ENCODE assay signal across 12 mouse cellular contexts in genomic region chr1:183510759-183511158, GRCm38 (mm10).
A peak's percentile ranks its signal among the peaks of the same experiment; 100 is the strongest.
DNase-seq lines count a peak whose midpoint lies in the region; TF ChIP-seq lines count a peak whose summit lies in the region.
"Had no signal": no experiment of that assay in that cellular context is flagged by ENCODE, and none has a peak within 500 bp of the region (broad histone marks: within the 10 kb centered on the region; RNA-seq: fewer than 3 reads in every experiment).

No protein-coding gene starts in this region.

- peaks cover 2% of the 10 kb centered on the region; the same call in 1 of the 2 replicates for H3K9me3 ChIP-seq in heart, embryonic 10.5 days
- H3K9me3 ChIP-seq: forebrain, embryonic 15.5 days had no signal

- no peak overlapping the region for H3K27ac ChIP-seq in heart, embryonic 10.5 days
- H3K27ac ChIP-seq in embryonic fibroblast, embryonic 13.5 days (ENCODE audit: insufficient read depth, low read length), result peak overlapping the region; percentile 84
- H3K27ac ChIP-seq: forebrain, embryonic 15.5 days; macrophage had no signal

- 84% methylated on average over 10 of the region's 10 CpGs for WGBS in heart, embryonic 10.5 days

- no peak for TF ChIP-seq POLR2A in embryonic fibroblast, embryonic 13.5 days (IDR thresholded peaks at IDR 0.05; ENCODE audit: low read depth, low read length)

- no peaks in the 10 kb centered on the region for H3K27me3 ChIP-seq in heart, embryonic 10.5 days (ENCODE audit: insufficient read depth, poor library complexity, severe bottlenecking)
- H3K27me3 ChIP-seq: forebrain, embryonic 15.5 days had no signal

- DNase-seq in heart, adult 9 months (ENCODE audit: low spot score in 2 of 2), result peak; percentile 29 to 34
- DNase-seq in heart, embryonic 10.5 days (ENCODE audit: low spot score), result no peak
- DNase-seq in thymus, postnatal 0 days (ENCODE audit: low spot score), result peak; percentile 16
- DNase-seq in thymus, postnatal 36 days, result no peak
- DNase-seq in skeletal muscle tissue, adult 2 months (ENCODE audit: low read depth, low spot score), result peak; percentile 35
- no peak for DNase-seq in layer of hippocampus, postnatal 10 days (ENCODE audit: low spot score in 2 of 2)
- DNase-seq in frontal cortex, postnatal 10 days (ENCODE audit: low spot score in 2 of 2), result no peak
- DNase-seq: layer of hippocampus, adult 9-11 months; retina, postnatal 1 day had no signal

- H3K36me3 ChIP-seq in heart, embryonic 10.5 days, result no peaks in the 10 kb centered on the region
- H3K36me3 ChIP-seq: forebrain, embryonic 15.5 days had no signal

- H3K4me3 ChIP-seq in heart, embryonic 10.5 days, result no peak overlapping the region
- no peak overlapping the region for H3K4me3 ChIP-seq in embryonic fibroblast, embryonic 13.5 days (ENCODE audit: insufficient read depth, low read length)
- H3K4me3 ChIP-seq: forebrain, embryonic 15.5 days had no signal

- no peaks in the 10 kb centered on the region for H3K4me1 ChIP-seq in heart, embryonic 10.5 days
- no peaks in the 10 kb centered on the region for H3K4me1 ChIP-seq in embryonic fibroblast, embryonic 13.5 days (ENCODE audit: control insufficient read depth, insufficient read depth, low read length)
- H3K4me1 ChIP-seq: forebrain, embryonic 15.5 days had no signal

- no peak for TF ChIP-seq CTCF in embryonic fibroblast, embryonic 13.5 days (IDR thresholded peaks at IDR 0.05; ENCODE audit: borderline replicate concordance, insufficient read depth, low read length)

Comparison
In these comparisons a context has a peak if more than half of its experiments do, and no peak if none do; other contexts are left out.
1. DNase-seq: peak in heart, adult 9 months (2 of 2), thymus, postnatal 0 days (single experiment) and skeletal muscle tissue, adult 2 months (single experiment); none in heart, embryonic 10.5 days (single experiment), thymus, postnatal 36 days (0 of 2), layer of hippocampus, postnatal 10 days (0 of 2) and frontal cortex, postnatal 10 days (0 of 2).